Mouse (Mus musculus): ENCODE measurements around the gene Slc2a5.

Gene Slc2a5

DNA sequence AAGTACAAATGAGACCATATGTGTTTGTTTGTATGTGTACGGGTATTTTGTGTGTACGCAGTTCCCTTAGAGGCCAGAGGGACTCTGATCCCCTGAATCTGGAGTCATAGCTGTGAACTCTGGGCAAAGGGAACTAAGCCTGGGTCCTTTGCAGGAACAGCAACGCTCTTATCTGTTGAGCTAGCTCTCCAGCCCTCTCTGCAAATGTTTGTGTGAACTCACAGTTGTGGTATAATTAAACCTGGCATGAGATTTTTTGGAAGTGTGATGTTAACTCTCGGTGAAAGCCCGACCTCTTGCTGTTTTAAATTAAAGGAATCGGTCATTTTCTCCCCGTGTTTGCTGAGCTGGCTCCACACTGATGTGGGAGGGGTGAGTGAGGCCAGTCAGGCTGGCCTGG is 13.4 kb upstream of the Slc2a5 start:
- DNase-seq = no peak

DNA sequence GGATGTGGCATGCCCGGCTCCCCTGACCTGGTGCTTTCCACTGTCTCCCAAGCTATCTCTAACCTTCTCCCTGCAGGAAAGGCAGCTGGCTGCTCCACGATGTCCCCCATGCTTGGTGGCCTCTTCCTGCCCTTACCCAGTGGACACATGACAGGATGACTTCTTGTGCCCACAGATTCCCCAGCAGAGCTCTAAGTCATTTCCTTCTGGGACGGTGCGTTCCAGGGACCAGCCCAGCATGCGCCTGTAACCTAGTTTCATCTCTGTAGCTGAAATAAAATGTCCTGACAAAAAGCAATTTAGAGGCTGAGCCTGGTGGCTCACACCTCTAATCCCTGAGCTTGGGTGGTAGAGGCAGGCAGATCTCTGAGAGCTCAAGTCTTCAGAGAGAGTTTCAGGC is 12.4 kb upstream of the Slc2a5 start:
- no peak for DNase-seq

DNA sequence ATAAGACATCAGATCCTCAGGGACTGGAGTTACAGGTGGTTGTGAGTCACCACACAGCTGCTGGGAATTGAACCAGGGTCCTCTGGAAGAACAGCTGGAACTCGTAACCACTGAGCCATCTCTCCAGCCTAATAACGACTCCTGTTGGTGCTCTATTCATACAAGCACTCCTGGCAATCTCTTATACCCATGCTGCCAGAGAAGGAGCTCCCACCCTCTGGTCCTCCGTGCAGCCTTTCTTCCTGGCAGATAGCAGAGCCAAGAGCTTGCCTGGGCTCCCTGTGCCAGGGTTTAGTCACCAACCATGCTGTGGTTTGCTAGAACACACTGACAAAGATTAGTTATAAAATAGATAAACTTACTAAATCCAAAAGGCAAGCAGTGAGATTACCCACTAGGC is 9.4 kb upstream of the Slc2a5 start:
- no peak for DNase-seq

DNA sequence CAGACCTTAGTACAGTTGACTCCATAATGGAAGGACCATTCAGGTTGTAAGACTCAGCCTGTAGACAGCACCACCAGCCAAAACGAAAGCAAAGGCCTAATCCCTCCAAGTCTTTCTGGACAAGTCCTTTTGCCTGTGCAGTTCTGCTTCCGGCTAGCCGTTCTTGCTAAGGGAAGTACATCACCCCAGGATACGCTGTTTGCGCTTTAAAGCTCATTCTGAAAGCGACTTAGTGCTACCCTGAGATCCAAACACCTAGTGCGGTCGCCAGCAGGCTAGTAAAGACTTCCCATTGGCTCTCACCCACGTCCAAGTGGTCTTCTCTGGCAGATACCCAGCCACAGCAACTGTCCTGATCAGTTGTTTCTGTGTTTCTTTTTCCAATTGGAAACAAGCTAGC is 8.7 kb upstream of the Slc2a5 start:
- DNase-seq = no peak

DNA sequence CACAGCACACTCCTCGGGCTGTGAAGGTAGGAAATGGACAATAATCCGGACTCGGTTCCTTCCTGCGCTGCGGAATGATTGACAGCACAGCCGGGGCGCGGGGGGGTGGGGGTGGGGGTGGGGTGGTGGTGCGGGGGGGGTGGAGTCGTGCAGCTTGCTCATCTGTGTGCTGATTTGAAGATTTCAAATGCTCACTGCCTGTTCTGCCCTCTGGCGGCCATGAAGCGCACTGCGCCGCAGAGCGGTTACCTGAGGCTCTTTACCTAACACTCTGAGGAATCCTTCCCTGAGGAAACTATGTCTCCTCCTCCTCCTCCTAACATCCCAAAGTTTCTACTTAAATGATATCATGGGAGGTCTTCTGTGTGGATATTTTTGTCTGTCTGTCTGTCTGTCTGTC is 6.2 kb upstream of the Slc2a5 start:
- DNase-seq = peak; percentile 50 to 65

DNA sequence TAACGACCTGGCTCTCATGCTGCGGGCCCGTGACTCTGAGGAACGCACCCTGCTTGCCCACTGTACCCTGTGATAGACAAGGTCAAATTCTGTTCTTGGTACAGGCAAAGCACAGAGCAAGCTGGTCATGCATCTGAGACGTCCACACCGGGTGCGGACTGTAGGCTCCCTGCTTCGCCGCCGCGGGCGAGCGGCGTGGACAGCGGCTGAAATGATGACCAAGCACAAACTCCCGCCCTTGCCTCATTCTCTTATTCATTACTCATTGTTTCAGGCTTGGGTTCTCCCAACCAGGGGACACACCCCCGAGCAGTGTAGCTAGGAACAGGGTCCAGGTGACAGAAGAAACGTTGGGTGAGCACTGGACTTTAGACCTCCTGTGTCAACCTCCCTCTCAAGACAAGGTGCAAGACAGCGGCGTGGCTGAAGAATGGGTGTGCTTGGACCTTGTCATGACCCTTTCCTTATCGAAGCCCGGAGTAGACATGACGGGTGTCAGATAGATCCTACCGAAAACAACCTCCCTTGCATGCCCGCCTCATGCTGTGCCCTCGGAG is 4.5 kb upstream of the Slc2a5 start:
- no peak for DNase-seq

DNA sequence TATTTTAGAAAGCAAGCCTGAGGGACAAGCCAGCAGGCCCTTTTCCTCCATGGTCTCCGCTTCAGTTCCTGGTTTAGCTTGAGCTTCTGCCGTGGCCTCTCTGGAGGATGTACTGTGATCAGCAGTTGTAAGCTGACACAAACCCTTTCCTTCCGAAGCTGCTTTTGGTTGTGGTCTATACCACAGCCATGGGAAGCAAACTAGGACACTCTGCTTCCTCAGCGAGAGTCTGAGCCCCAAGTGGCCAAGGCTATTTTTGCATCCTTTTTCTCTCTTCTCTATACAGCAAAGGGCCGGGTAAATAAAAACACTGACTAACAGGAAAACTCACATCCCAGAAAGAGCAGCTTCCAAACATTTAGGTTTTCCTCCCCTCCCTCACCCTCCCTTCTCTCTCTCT is 1.8 kb upstream of the Slc2a5 start:
- no peak for DNase-seq

DNA sequence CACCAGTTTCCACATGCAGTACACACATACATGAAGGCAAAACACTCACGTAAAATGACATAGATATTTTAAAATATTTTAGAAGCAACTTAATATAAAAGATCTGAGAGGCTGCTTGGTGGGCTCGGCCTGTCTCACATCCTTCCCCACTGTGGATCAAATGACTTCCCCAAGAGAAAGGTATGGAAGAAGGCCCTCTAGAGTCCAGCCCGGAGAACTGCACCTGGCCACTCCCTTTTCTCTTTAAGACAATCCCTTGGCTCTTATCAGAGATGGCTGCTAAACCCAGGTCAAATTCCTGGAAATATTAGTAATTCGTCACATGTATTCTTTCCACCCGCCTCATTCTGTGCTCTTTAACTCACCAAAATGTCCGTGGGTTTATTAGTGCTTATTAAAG is 920 bp upstream of the Slc2a5 start:
- DNase-seq = no peak

DNA sequence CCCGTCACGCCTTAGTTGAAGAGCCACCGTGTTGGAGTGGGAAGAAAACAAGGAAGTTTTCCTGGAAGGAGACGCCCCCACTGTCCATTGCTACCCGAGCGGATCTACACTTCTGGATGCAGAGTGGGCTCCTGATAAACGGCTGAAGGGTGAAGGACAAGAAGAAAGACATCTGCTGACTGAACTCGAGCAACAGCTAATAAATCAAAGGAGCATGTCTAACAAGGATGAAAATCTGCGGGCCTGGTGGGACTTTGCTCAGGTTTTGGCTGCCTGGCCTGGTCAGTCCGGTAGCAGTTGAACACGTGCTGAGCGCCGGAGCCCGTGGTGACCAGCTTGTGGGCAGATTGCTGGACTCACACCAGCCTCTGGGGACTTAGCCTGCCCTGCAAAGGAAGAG is 557 bp downstream of the Slc2a5 start:
- DNase-seq = no peak

DNA sequence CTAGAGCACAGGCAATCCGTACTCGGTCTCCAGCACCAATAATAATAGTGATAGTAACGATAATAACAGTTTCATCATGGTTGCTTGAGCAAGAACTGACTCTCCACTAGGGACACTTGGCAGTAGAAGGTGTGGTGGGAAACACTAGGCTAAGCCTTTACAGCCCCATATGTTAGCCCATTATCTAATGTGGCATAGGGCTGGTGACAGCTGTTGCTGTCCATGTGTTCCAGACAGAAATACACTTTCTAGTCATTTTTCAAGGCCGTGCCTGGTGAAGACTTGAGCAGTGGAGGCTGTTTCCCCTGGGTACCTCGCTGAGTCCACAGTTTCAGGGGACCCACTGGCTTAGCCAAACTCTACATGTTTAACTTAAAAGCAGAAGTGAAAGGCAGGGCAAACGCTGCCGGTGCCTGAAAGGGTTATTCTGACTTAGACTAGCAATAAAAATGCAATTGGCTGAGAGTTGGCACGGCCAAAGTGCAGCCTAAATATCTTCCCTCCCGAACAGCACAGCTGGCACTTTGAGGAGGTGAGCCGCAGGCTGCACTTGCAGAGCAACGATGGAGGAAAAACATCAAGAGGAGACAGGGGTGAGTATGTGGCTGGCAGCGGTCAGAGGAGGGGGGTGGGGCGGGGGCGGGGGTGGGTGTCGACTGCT is 1.2 kb downstream of the Slc2a5 start:
- no peak for DNase-seq

DNA sequence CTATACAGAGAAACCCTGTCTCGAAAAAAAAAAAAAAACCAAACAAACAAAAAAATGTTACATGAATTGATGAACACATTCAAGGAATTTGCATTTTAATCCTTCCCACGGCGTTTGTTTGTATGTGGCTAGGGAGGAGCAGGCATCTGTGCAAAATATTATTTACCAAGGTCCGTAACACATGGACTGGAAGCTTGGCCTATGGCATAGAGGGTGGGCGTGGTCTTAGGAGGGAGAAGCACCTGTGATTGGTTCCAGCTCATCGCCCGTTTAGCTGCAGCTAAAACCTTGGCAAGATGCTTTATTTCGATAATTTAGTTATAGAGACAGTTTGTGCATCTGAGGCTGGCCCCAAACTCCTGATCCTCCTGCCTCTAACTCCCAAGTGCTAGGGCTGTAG is 2.3 kb downstream of the Slc2a5 start:
- DNase-seq = no peak

DNA sequence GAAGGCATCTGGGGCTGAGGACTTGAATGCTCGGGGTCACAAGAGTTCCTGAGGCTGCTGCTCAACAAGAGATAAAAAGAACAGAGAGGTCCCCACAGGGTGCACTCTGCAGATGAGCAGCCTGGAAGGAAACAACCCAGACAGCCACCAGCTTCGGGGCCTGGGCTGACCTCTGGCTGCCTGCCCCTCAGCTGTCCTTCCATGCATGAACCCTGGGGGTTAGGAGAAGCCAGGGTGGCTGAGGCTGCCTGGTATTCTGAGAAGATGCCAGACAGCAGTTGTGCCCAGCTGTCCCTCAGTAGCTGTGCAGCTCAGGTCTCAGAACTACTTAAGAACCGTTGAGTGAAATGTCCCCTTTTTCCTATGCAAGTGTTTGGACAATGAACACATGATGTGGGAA is 3.4 kb downstream of the Slc2a5 start:
- DNase-seq = no peak

DNA sequence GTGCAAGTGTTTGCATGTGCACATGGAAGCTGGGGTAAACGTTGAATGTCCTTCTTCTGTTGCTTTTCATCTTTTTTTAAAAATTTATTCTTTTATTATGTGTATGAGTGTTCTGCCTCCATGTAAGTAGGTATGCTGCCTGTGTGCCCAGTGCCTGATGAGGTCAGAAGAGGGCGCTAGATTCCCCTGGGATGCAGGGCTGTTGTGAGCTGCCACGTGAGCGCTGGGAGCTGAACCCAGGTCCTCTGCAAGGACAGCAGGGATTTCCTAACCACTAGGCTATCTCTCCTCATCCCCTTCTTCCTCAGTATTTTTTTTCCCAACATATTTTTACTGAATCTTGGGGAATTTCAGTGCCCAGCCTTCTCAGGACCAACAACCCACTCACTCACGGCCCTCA is 7.3 kb downstream of the Slc2a5 start:
- no peak for DNase-seq

DNA sequence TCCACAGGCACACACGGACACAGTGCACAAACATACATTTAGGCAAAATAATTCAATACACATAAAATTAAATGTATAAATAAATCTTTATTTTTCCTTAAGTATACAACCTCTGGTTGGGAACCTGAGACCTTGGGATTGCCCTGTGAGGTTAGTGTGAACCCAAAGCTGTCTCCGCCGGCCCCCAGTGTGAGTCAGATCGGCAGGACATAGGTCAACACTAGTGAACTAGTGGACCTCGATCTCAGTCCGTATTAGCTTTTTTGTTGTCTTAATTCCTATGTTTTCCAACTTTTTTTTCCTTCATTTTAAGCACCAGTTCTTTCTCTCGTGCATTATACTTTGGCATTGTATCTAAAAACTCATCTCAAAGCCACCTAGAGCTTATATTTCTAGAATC is 8.8 kb downstream of the Slc2a5 start:
- no peak for DNase-seq

DNA sequence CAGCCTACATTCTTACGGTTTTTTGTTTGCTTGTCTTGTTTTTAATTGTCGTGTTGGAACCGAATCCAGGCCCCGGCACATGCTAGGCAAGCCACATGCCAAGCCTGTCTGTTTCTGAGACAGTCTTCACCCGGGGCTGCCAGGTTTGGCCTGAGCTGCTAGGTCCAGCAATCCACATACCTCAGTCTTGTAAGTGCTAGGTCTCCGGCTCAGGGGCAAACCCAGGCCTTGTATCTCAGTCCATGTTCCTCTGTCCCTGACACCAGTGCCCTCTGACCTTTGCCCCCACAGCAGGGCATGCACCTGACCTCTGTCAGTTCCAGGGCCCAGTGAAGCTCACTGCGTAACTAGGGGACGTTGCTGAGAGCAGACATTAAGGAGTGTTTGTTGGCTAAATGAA is 9.5 kb downstream of the Slc2a5 start:
- DNase-seq = no peak

DNA sequence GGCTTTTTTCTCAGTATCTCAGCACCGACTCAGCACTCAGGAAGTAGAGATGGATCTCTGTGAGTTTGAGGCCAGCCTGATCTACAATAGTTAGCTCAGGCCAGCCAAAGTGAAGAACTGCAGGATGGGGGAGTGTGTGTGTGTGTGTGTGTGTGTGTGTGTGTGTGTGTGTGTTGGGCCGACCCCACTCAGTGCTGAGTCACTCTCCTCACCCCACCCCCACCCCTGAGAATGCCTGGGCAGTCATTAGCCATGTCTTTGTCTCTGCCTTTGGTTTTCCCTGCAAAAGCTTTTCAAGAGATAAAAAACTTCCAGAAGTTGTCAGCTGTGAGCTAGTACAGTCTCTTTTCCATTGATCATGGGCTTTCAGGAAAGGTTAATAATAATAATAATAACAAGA is 11.6 kb downstream of the Slc2a5 start:
- no peak for DNase-seq

DNA sequence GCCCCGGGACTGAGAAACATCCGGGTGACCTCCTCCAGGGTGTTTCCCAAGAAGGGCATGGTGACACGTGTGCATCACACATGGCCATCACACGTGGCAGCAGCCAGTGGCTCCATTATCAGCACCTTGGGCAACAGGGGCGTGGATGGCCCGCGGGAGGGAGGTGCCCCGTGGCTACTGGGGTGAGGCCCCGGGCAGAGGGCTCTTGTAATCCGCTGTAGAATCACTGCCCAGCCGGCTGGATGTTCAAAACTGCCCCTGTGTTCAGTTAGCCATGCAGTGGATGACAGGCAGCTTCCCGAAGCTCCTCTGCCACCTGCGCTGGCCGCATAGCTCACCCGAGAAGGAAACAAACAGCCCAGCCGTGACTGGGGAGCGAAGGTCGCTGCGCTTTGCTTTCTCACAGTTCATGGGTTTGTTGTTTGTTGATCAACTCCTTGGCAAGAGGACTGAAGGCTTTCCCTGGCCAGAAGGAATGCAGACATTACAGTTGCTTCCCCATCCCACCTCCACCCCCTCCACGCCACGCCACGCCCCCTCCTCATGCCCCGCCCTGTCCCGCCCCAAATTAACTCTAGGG is 13.7 kb downstream of the Slc2a5 start:
- peak; percentile 31 to 67 for DNase-seq

DNA sequence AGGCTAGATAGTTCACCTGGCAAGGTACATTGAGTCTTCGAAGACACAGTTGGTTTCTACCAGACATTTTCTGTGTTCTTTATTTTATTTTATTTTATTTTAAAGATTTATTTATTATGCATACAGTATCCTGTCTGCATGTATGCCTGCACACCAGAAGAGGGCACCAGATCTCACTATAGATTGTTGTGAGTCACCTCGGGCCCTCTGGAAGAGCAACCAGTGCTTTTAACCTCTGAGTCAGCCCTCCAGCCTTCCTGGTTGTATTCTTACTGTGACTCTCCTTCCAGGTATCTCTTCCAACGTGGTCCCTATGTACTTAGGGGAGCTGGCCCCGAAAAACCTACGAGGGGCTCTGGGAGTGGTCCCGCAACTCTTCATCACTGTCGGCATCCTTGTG is 16.2 kb downstream of the Slc2a5 start:
- no peak for DNase-seq

DNA sequence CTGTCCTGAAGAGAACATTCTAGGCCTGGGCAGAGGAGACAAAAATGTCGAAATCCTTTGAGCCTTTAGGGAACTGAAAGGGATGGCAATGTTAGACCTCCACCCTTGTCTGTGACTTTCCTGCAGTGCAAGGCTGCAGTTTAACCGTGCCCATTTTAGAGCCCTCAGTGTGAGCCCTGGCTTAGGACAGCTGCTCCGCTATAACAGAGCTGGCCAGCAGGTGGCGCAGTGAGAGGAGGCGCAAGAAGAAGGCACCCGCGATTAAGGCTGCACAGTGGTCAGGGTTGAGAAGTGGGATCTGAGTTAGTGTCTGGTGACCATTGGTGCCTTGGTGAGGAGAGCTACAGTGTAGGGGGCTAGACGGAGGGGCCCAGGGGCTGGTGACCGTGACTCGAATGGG is 17.6 kb downstream of the Slc2a5 start:
- peak; percentile 46 to 53 for DNase-seq

DNA sequence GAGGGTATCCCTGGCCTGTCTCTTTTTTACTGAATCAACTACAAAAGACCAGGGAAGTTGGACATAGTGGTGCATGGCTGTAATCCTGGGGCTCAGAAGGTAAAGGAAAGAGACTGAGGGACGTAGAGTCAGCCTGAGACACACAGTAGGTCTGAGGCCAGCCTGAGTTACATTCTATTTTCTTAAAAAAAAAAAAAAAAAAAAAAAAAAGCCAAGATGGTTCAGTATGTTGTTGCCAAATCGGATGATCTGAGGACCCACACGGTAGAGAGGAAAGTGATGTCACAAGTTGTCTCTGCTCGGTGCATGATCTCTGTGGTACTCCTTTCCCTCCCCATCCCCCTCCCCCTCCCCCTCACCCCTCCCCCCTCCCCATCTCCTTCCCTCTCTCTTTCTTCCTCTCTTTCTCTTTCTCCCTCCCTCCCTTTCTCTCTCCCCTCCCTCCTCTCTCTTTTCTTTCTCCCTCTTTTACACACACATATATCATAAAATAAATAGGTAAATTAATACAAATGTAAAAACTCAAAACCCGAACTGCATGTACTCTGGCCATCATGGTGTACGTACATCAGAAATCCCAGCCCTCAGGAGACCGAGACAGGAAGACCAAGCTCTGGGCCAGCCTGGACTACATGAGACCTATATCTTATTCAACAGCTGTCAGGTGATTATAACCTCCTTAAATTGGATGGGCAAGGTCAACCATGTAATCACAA is 18.4 kb downstream of the Slc2a5 start:
- DNase-seq = no peak

DNA sequence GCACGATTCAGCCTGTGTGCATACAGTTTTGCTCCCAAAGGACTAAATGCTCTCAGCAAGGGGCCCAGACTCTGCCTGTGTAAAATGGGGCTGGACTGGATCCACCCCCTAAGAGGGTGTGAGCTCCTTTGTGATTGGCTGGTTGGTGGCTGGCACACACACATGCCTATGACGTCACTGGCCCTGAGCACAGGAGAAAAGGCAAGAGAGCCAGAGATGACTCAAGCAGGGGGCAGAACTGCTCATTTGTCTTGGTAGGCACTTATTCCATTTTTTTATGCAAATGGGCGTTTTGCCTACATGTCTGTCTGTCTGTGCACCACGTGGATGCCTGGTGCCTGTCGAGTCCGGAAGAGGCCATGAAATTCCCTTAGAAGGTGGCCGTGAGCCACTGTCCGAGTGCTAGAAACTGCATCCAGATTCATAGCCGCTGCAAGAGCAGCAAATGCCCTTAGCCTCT is 19.0 kb downstream of the Slc2a5 start:
- DNase-seq = peak; percentile 66 to 68

DNA sequence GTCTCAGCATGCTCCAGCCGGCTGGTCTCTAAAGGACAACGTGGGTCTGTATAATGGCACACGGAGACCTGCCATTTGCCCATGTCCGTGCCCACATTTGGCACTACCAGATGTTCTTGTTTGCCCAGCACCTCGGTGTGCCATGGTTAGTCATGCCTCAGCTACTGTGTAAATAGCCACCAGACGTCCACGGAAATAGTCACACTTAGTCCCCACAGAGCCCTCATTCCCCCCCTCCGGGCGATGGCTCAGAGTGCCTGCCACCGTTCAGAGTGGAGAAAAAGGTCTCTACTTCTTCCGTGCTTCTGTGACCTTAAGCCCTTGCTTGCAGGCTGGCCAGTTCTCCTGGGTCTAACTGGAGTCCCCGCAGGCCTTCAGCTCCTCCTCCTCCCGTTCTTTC is 20.0 kb downstream of the Slc2a5 start:
- peak in 1 of 2 experiments; percentile 31 for DNase-seq

DNA sequence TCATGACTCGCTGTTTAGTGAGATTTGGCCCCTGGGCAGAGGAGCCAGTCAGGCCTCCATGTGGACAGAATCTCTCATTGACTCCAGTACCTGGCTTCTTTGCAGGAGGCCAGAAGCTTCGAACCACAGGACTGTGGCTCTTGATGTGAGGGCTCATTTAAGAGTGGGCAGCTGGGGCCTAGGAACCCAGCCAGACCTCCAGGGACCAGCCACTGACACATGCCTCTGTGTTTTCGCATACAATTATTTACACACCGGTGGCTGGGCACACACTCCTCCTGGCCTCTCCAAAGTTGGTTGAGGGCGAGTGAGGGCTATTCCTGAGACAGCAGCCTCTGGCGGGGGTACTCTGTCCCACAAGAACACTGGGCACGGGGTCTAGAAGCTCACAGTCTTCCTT is 21.3 kb downstream of the Slc2a5 start:
- no peak for DNase-seq

DNA sequence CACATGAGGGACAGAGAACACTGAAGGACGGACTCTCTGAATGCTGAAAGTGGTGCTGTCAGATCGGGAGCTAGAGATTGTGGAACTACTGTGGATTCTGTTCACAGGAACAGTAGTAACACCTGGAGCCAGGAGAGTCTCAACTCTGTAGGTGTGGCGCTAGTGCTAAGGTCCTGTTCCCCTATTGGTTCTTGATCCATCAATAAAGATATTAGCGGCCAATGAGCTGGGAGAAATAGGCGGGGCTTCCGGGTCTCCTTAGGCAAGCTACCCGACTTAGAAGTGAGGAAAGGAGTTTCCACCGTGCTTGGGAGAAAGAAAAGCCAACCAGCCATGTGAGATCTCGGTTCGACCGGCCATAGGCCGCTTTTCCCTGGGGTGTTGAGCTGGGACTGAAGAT is 25.2 kb downstream of the Slc2a5 start:
- peak; percentile 13 to 28 for DNase-seq
